Mouse (Mus musculus) G1E (cell line): ENCODE data around the gene Abhd17a.

Experiments used
- CTCF ChIP-seq: IDR thresholded peaks from 2 replicates; pipeline ENCODE4 v1.5.1; 2012; ENCODE audit warnings: low read depth, low read length, inconsistent platforms, mixed read lengths
- GATA1 ChIP-seq: IDR thresholded peaks from 2 replicates; pipeline ENCODE4 v1.6.1; 2012; ENCODE audit warnings: borderline replicate concordance, low read length, inconsistent platforms, mixed read lengths
- POLR2AphosphoS5 ChIP-seq: IDR thresholded peaks from 2 replicates; pipeline ENCODE4 v1.6.1; 2012; ENCODE audit warnings: low read depth, low read length, inconsistent platforms; ENCODE audit not compliant: insufficient replicate concordance

- TF ChIP-seq CTCF (no peak), POLR2AphosphoS5 (no peak), GATA1 (no peak)
Observed at GRCm38 (mm10) chr10:80587305-80587657, 2.9 kb downstream of the Abhd17a start.
